Mouse (Mus musculus) mammary gland, adult 2 months (tissue): ENCODE measurements around the gene Tmem88b. TPM values are rescaled to one million over a fixed set of nuclear protein-coding genes. Genes with fewer than 3 reads are reported as not detected.

Experiments used
- polyA plus RNA-seq: library from polyadenylated mRNA; depleted of rRNA; stranded (reverse); fragments of >200 nt; gene quantifications from 2 replicates; pipeline ENCODE4 v1.2.3, GENCODE M21; 2012; ENCODE audit warnings: low replicate concordance; rRNA removed

Gene Tmem88b
- polyA plus RNA-seq: 1.9 and 2.6 TPM in 2 replicates

DNA sequence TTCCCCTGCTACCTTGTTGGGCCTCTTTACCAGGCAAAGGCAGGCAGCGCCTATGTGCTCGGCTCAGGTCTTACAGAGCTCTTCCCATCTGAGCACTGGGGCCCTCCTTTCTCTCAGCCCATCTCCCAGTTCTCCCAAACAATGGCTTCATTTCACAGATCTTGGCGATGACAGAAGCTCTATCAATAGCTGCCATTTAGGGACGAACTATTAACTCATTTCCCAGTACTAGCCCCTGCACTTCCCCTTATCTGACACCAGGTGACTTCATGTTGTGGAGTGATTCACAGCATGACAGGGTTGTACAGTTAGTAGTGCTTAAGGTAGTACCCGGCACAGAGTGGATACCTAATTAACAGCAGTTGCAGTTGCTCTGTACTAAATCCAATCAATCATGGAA, at the start of gene Tmem88b:
TSS of gene Tmem88b (minus strand) at position 56 of the 400 bp plus-strand sequence.

DNA sequence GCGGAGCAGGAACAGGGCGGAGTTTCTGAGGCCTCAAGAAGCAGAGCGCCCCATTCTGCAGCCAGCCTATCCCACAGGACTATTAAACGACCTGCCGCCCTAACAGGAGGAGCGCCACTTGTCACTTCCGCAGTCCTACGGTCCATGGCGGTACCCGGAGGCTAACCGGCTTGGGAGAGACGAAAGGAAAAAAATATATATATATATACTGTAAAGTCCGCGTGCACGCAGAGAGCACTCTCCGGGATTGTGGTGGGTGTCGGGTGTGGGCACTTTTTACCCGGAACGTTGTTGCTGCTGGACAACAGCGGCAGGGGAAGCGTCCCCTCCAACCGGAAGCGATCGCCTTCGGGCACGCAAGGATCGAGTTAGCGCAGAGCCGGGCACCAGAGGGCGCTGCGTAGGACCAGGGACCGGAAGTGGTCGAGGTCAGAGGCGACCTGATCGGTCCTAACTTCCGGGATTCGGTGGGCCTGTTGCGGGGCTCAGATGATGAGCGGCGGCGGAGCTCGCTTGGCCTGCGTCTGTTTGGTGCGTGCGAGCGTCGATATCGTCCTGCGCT, 45.6 kb upstream of the Tmem88b start, which contains the start of gene Aurkaip1:
TSS of gene Aurkaip1 (plus strand) at position 68 of the 562 bp plus-strand sequence.

DNA sequence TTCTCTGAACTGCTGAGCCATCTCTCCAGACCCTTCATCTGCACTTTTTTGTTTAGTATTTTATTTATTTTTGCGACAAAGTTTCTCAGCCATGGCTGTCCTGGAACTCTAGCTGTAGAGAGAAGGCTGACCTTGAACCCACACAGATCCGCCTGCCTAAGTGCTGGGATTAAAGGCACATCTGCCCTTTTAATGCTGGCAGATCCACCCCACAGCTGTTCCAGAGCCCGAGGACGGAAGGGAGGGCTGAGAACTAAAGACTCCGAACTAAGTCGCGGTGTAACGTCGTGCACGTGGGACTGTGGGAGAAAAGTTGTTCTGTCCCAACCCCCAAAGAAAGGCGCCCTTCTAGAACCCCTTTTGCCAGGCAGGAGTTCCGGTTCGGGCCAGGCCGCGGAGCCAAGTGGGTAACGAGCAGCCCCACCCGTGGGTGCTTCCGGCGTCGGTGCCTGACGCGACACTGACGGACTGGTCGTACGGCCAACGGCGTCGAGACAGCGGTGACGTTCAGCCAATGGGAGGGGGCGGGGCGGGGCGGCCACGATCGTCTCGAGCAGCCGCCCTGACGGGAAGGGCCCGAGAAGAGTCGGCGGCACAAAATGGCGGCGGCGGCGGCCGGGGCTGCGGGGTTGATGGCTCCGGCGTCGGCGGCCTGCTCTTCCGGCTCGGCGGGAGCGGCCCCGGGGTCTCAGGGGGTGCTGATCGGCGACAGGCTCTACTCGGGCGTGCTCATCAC, 26.4 kb upstream of the Tmem88b start, which contains the start of gene Ccnl2:
TSS of gene Ccnl2 (plus strand) at position 561 of the 736 bp plus-strand sequence.

DNA sequence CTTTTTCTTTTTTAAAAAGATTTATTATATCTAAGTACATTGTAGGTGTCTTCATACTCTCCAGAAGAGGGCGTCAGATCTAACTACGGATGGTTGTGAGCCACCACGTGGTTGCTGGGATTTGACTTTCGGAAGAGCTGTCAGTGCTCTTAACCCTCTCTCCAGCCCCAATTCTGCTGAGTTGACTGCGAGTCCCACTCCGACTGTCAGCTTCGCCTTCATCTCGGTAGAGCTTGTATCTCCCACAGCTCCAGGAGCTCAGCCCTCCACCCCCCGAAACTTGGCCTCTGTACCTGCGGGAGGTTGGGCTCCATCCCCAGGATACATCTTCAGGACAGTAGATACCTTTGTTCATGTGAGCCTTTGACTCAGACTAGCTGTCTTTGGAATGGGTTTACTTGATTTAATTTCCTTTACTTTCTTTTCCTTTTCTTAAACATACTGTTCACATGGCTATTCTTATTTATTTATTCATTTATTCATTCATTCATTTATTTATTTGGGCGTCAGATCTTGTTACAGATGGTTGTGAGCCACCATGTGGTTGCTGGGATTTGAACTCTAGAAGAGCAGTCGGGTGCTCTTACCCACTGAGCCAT, 17.2 kb upstream of the Tmem88b start, which contains the start of gene Mrpl20:
TSS of gene Mrpl20 (plus strand) at position 138 of the 599 bp plus-strand sequence.

DNA sequence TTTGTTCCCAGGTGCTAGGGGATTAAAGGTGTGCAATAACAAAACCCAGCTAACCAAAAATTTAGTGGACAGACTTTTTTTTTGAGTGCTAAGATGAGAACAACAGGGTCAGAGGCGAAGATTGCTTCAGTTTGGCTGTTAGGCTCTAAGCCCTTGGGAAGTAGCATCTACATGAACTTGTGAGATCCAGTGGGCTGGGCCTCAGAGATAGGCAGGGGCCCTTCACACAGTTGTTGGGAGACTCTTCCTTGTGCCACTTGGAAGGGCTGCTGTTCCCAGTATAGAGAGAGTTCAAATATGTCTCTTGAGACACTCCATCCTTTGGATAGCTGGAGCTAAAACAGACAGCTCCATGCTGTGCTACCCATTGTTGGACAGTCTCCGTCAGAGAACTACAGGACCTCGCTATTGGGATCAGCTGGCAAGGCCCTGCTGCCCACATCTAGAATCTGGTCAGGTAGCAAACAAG, 4.4 kb upstream of the Tmem88b start, which contains the start of gene Ankrd65:
TSS of gene Ankrd65 (plus strand) at position 419 of the 469 bp plus-strand sequence.

DNA sequence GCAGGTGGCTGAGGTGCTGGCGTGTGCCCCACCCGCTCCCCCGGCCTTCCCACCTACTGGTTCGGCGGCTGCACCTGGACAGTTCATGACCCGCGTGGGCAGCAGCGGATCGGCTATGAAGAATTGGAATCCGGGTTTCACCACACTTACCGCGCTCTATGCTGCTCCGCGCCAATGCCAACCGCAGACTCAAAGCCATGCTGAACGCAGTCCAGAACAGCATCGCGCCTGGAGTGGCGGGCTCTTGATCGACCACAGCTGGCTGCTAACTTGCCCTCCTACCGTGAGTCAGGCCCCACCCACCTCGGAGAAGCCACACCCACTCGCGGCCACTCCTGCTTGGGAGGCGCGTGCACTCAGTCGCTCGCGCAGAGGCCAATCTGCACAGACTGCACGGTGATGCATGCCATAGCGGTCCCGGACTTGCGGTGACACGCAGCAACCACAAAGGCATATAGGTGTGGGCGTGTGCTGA, 11.4 kb downstream of the Tmem88b start, which contains the start of gene Vwa1:
TSS of gene Vwa1 (minus strand) at position 419 of the 475 bp plus-strand sequence.

DNA sequence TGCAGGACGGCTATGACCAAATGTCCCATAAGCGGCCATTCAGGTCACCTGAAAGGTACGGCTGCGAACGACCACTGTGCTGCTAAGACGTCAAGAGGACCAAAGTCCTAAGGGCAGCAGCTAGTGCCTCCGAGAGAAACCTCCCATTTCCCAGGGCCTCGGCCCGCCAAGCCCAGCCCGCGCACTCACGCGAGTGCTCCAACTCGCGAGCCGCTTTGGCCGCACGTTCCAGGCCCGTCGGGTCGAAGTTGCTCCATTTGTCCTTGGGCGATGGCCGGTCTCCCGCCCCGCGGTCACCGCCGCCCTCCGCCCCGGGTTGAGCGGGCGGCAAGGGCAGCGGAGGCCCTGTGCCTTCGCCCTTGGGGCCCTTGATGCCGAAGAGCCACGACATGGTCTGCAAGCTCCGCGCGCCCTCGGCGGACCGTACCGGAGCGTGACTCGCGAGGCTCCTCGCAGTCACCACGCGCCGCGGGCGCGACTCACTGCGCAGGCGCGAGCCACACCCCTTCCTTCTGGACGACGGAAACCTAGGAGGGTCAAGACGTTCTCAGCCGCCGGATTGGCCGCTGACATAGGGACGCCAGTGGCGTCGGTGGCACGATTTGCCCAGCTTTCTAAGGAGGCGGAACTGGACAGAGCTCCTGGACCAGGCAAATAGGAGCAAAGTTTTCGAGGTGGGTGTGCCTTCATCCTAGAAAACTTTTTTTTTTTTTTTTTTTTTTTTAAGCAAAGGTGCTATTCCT, 24.9 kb downstream of the Tmem88b start, which contains the start of gene Atad3a:
TSS of gene Atad3a (minus strand) at position 481 of the 743 bp plus-strand sequence.

DNA sequence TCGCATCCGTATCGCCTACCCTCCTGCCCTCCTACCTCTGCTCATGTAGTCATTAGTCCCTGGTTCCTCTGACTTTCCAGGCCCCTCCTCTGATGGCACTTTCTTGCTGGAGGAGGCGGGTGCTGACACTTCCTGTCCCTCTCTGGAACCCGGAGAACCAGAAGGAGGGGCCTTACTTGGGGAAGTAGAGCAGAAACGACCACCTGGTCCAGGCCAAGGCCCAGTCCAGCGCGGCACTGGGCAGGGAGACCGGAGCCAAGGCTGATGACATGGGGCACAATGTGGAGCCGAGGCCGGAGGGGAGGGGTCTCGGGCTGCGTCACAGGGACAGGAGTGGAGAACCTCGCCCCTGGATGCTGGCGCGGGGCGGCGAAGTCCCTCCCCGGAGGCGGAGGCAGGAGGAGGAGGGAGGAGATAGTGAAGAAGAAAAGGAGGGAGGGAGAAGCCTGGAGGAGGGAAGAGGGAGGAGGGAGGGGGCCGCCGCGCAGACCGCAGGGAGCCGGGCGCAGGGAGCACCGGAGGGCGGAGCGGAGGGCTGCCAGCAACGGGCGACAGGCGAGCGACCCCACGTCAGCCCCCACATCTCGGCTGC, 51.2 kb downstream of the Tmem88b start, which contains the start of gene Tmem240:
TSS of gene Tmem240 (plus strand) at position 451 of the 592 bp plus-strand sequence.

Other genes with a start within 250 kb of the Tmem88b start
- 187 and 214 TPM in 2 replicates for gene Nadk, start 223.5 kb downstream of the Tmem88b start, polyA plus RNA-seq
- gene Slc35e2, start 184.5 kb downstream of the Tmem88b start, polyA plus RNA-seq: 9.1 and 11.8 TPM in 2 replicates
- gene Cdk11b, start 161.0 kb downstream of the Tmem88b start, polyA plus RNA-seq: 16.8 and 20.2 TPM in 2 replicates
- not detected in 2 replicates for gene Gm10563, start 140.5 kb downstream of the Tmem88b start, polyA plus RNA-seq
- 52.3 and 103 TPM in 2 replicates for gene Mmp23, start 132.5 kb downstream of the Tmem88b start, polyA plus RNA-seq
- gene Mib2, start 116.7 kb downstream of the Tmem88b start, polyA plus RNA-seq: 64.0 and 102 TPM in 2 replicates
- 21.6 and 35.6 TPM in 2 replicates for gene Fndc10, start 91.5 kb downstream of the Tmem88b start, polyA plus RNA-seq
- 88.8 and 157 TPM in 2 replicates for gene Ssu72, start 81.1 kb downstream of the Tmem88b start, polyA plus RNA-seq
- 2.1 and 2.6 TPM in 2 replicates for gene Tmem240, start 51.1 kb downstream of the Tmem88b start, polyA plus RNA-seq
- gene Atad3a, start 24.8 kb downstream of the Tmem88b start, polyA plus RNA-seq: 140 and 144 TPM in 2 replicates
- 24.1 and 41.9 TPM in 2 replicates for gene Vwa1, start 11.2 kb downstream of the Tmem88b start, polyA plus RNA-seq
- 0.32 and 0.54 TPM in 2 replicates for gene Ankrd65, start 4.6 kb upstream of the Tmem88b start, polyA plus RNA-seq
- 47.4 and 59.6 TPM in 2 replicates for gene Mrpl20, start 17.0 kb upstream of the Tmem88b start, polyA plus RNA-seq
- gene Ccnl2, start 26.6 kb upstream of the Tmem88b start, polyA plus RNA-seq: 63.4 and 98.7 TPM in 2 replicates
- 149 and 245 TPM in 2 replicates for gene Aurkaip1, start 45.4 kb upstream of the Tmem88b start, polyA plus RNA-seq
- gene Mxra8, start 53.8 kb upstream of the Tmem88b start, polyA plus RNA-seq: 274 and 383 TPM in 2 replicates
- gene Dvl1, start 61.5 kb upstream of the Tmem88b start, polyA plus RNA-seq: 153 and 223 TPM in 2 replicates
- gene Tas1r3, start 77.5 kb upstream of the Tmem88b start, polyA plus RNA-seq: 1.3 and 1.5 TPM in 2 replicates
- 32.4 and 36.2 TPM in 2 replicates for gene Cptp, start 83.6 kb upstream of the Tmem88b start, polyA plus RNA-seq
- gene Ints11, start 83.7 kb upstream of the Tmem88b start, polyA plus RNA-seq: 33.7 and 47.4 TPM in 2 replicates
- 61.9 and 134 TPM in 2 replicates for gene Pusl1, start 105.9 kb upstream of the Tmem88b start, polyA plus RNA-seq
- 43.7 and 50.5 TPM in 2 replicates for gene Acap3, start 105.9 kb upstream of the Tmem88b start, polyA plus RNA-seq
- 39.4 and 89.6 TPM in 2 replicates for gene Ube2j2, start 158.0 kb upstream of the Tmem88b start, polyA plus RNA-seq
- gene C1qtnf12, start 176.4 kb upstream of the Tmem88b start, polyA plus RNA-seq: 113 and 117 TPM in 2 replicates
- gene B3galt6, start 206.8 kb upstream of the Tmem88b start, polyA plus RNA-seq: 5.2 and 10.7 TPM in 2 replicates
- 61.5 and 63.6 TPM in 2 replicates for gene Sdf4, start 207.0 kb upstream of the Tmem88b start, polyA plus RNA-seq
- 28.1 and 40.7 TPM in 2 replicates for gene Tnfrsf4, start 228.0 kb upstream of the Tmem88b start, polyA plus RNA-seq
- gene Tnfrsf18, start 240.3 kb upstream of the Tmem88b start, polyA plus RNA-seq: 22.0 and 26.1 TPM in 2 replicates